Mouse (Mus musculus) gonadal fat pad, adult 2 months (tissue): ENCODE data around the gene Litaf. TPM values are rescaled to one million over a fixed set of nuclear protein-coding genes. Genes with fewer than 3 reads are reported as not detected.

Experiments
- DNase-seq: peaks from one replicate; pipeline ENCODE4 v3.0.0-alpha.2; 2012; ENCODE audit warnings: low read depth
- polyA plus RNA-seq: library from polyadenylated mRNA; depleted of rRNA; stranded (reverse); fragments of >200 nt; gene quantifications from 2 replicates; pipeline ENCODE4 v1.2.3, GENCODE M21; 2012; rRNA removed

Gene Litaf
- polyA plus RNA-seq, 1 experiment = 276 TPM

GRCm38 (mm10) chr16:10911061-10911460 lies 154.9 kb downstream of the Litaf start:
- no peak for DNase-seq

- DNase-seq = no peak
Observed at GRCm38 (mm10) chr16:10910541-10910940, 155.4 kb downstream of the Litaf start.

Other genes with a start within 250 kb of the Litaf start
- gene Rmi2, start 231.1 kb downstream of the Litaf start, polyA plus RNA-seq = 0.08 and 0.14 TPM in 2 replicates
- 25.3 and 28.0 TPM in 2 replicates for gene Snn, start 5.2 kb downstream of the Litaf start, polyA plus RNA-seq
- 36.4 and 39.1 TPM in 2 replicates for gene Txndc11, start 68.5 kb upstream of the Litaf start, polyA plus RNA-seq
- gene Zc3h7a, start 110.2 kb upstream of the Litaf start, polyA plus RNA-seq = 69.8 and 76.3 TPM in 2 replicates
- gene Rsl1d1, start 137.2 kb upstream of the Litaf start, polyA plus RNA-seq = 8.5 and 8.9 TPM in 2 replicates
- 13.6 and 22.8 TPM in 2 replicates for gene Gspt1, start 188.2 kb upstream of the Litaf start, polyA plus RNA-seq
- 1.3 and 1.5 TPM in 2 replicates for gene Tnfrsf17, start 247.7 kb upstream of the Litaf start, polyA plus RNA-seq